Mouse (Mus musculus): ENCODE data around the gene Lrrc47.

- TF ChIP-seq CTCF (conservative IDR thresholded peaks at IDR 0.05; ENCODE audit: insufficient read depth, insufficient read length, low read depth, low read length) (no peak), POLR2A (IDR thresholded peaks at IDR 0.05; ENCODE audit: low read depth, low read length) (no peak)
Measured at GRCm38 (mm10) chr4:154037123-154037522, 25.6 kb downstream of the Lrrc47 start.

Measured in kidney, adult 2 months (tissue).